Mouse (Mus musculus) intestine, embryonic 16.5 days (tissue): ENCODE data around the gene Cfap20. TPM values are rescaled to one million over a fixed set of nuclear protein-coding genes. Genes with fewer than 3 reads are reported as not detected.

Experiments used
- polyA plus RNA-seq: library from polyadenylated mRNA; unstranded; fragments of >200 nt; fragmentation: Nextera tagmentation; extraction: Ambion mirVana; gene quantifications from 2 replicates; pipeline ENCODE4 v1.2.1, GENCODE M21; 2015

Gene Cfap20
- polyA plus RNA-seq, 1 experiment from 2014 or later, result 113 TPM

Other genes starting within 250 kb of the Cfap20 start
- gene Kifc3, start 232.1 kb downstream of the Cfap20 start, polyA plus RNA-seq, result 23.4 and 30.9 TPM in 2 replicates
- 0.49 and 0.65 TPM in 2 replicates for gene Cngb1, start 128.3 kb downstream of the Cfap20 start, polyA plus RNA-seq
- gene Tepp, start 124.3 kb downstream of the Cfap20 start, polyA plus RNA-seq, result not detected in 2 replicates
- gene Zfp319, start 102.9 kb downstream of the Cfap20 start, polyA plus RNA-seq, result 4.5 and 5.2 TPM in 2 replicates
- gene Usb1, start 102.6 kb downstream of the Cfap20 start, polyA plus RNA-seq, result 43.4 and 45.8 TPM in 2 replicates
- 7.9 and 8.3 TPM in 2 replicates for gene Mmp15, start 82.6 kb downstream of the Cfap20 start, polyA plus RNA-seq
- 5.1 and 5.5 TPM in 2 replicates for gene Csnk2a2, start 55.2 kb upstream of the Cfap20 start, polyA plus RNA-seq
- 0.13 TPM in 1 of 2 replicates, not detected in the other for gene Ccdc113, start 99.2 kb upstream of the Cfap20 start, polyA plus RNA-seq
- gene Prss54, start 141.5 kb upstream of the Cfap20 start, polyA plus RNA-seq, result not detected in 2 replicates
- 9.2 and 11.9 TPM in 2 replicates for gene Gins3, start 198.6 kb upstream of the Cfap20 start, polyA plus RNA-seq
- gene Ndrg4, start 242.1 kb upstream of the Cfap20 start, polyA plus RNA-seq, result 14.4 and 15.3 TPM in 2 replicates